Mouse (Mus musculus): ENCODE results near the gene Atg101. TPM values are rescaled to one million over a fixed set of nuclear protein-coding genes. Genes with fewer than 3 reads are reported as not detected.
A peak's percentile ranks its signal among the peaks of the same experiment; 100 is the strongest.
"Not testable (repeated sequence)": the region's sequence is repeated elsewhere in the genome, so short reads cannot be mapped to it uniquely, and the experiment has no call there.

Atg101 gene
- polyA plus RNA-seq, 1 experiment: 58.3 TPM

GRCm38 (mm10) chr15:101309493-101309892 lies 25.4 kb downstream of the Atg101 start:
- DNase-seq (ENCODE audit: extremely low spot score in 1 of 2, low spot score in 1 of 2): no peak

DNA sequence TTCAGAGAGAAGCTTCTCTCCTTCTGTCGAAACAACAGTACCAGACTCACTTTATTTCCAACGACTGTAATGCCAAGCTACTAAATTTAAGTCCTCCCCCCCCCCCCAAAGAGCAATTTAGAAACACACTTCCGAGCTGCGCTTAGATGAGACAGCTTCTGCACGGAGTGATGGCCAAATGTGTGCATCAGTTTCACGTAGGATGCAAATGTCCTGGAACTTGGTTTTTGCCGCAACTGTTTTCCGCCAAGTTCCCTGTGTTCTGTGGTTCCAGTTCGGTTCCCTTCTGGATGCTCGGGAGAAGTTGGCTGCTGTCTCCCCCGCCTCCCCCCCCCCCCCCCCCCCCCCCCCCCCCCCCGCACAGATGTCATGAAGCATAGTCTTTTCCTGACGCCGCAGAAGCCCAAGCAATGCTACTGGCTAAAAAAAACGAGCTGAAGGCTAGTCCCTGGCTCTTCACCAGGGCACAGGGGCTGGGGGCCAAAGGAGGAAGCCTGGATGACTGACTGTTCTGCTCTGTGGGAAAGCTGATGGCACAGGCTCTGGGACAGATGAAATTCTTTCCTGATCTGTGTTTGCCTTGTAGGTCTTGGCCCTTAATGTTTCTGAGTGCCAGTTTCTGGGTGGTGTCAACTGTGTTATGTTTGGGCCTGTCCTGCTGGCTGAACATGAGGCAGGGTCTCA lies 27.2 kb downstream of the Atg101 start:
- DNase-seq (ENCODE audit: extremely low spot score in 1 of 2, low spot score in 1 of 2): peak; percentile 30 to 63

DNA sequence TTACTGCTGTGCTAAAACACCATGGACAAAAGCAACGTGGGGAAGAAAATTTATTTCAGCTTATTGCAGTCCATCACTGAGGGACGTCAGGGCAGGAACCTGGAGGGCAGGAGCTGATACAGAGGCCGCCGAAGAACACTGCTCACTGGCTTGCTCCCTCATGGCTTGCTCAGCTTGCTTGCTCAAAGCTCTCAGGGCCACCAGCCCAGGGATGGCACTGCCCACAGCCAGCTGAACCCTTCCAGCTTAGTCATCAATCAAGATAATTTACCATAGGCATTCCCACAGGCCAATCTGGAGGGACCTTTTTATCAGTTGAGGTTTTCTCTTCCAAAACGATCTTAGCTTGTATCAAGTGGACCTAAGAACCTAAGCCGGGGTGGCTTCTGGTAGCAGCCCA lies 27.9 kb downstream of the Atg101 start:
- DNase-seq (ENCODE audit: extremely low spot score in 1 of 2, low spot score in 1 of 2): no peak

GRCm38 (mm10) chr15:101315378-101315777 lies 31.3 kb downstream of the Atg101 start:
- DNase-seq (ENCODE audit: extremely low spot score in 1 of 2, low spot score in 1 of 2): no peak

DNA sequence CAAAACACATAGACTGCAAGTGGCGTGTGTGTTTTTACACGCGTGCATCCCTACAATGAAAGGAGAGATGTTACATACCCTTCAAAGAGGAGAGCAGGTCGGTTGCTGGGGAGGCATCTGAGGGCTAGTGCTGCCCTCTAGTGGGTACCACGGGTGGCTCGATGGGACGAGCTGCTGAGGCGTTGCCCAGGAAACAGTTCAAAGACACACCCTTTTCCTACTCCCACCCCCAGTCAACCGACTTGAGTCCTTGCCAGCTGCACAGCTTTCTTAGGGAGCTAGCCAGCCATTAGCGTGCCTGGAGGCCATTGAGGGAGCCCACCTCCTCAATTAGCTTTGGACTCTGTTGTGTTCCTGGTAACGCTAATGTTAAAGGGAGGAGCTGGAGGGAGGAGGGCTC lies 31.8 kb downstream of the Atg101 start:
- peak; percentile 93 to 97 for DNase-seq (ENCODE audit: extremely low spot score in 1 of 2, low spot score in 1 of 2)

GRCm38 (mm10) chr15:101316279-101316912 lies 32.3 kb downstream of the Atg101 start:
- DNase-seq (ENCODE audit: extremely low spot score in 1 of 2, low spot score in 1 of 2): no peak

DNA sequence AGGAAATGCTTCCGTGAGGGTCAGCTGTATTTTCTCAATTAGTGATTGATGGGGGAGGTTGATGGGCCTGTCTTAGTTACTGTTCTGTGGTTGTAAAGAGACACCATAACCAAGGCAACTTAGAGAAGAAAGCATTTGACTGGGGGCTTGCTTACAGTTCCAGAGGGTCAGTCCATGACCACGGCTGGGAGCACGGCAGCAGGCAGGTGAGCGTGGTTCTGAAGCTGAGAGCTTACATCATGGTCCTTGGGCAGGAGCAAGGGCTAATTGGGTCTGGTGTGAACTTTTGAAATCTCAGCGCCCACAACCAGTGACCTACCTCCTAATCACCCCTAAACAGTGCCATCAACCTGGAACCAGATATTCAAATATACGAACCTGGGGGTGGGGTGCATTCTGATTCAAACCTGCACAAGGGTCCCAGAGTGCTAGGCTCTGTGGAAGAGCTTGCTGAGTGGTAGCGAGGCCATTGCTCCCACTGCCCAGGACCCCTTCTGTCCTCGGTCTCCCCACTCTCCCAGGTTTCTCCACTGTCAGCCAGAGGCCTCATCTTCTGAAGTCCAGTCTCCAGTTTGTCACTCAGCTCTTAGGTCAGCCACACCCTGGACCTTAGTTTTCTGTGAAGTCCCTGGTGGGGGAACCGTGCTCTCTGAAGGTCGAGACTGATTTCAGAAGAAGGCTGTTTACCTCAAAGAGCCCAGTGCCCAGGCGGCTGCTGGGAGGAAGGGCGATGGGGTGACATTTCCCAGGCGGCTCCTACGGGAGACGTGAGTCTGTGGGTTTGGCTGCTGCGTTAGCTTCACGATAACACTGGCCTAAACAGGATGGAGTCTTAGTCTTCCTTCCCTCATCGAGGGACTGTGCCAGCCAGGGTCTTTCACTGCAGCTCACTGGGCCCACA lies 33.1 kb downstream of the Atg101 start:
- no peak for DNase-seq (ENCODE audit: extremely low spot score in 1 of 2, low spot score in 1 of 2)

DNA sequence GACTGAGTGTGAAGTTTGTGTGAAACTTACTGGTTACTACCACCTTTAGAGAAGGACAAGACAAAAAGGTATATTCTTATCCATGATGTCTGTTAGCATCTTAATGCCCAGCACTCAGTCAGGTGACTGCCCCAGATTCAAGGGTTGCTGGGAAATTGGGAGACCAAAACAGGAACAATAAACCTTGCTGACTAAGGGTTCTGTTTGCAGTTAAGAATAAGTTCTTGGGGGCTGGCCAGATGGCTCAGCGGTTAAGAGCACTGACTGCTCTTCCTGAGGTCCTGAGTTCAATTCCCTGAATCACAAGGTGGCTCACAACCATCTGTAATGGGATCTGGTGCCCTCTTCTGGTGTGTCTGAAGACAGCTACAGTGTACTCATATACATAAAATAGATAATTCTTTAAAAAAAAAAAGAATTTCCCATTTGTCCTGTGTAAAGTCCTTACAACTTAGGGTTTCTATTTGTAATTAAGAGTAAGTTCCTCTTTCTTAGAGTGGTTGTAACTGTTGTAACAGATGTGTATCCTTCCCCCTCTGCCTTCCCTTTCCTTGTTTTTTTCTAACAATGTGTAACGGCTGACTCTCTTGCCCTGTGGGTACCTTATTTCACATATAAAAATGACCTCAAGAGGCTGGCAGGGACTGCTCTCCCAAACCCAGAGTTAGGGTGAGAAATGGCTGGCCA lies 33.9 kb downstream of the Atg101 start:
- no peak for DNase-seq (ENCODE audit: extremely low spot score in 1 of 2, low spot score in 1 of 2)

DNA sequence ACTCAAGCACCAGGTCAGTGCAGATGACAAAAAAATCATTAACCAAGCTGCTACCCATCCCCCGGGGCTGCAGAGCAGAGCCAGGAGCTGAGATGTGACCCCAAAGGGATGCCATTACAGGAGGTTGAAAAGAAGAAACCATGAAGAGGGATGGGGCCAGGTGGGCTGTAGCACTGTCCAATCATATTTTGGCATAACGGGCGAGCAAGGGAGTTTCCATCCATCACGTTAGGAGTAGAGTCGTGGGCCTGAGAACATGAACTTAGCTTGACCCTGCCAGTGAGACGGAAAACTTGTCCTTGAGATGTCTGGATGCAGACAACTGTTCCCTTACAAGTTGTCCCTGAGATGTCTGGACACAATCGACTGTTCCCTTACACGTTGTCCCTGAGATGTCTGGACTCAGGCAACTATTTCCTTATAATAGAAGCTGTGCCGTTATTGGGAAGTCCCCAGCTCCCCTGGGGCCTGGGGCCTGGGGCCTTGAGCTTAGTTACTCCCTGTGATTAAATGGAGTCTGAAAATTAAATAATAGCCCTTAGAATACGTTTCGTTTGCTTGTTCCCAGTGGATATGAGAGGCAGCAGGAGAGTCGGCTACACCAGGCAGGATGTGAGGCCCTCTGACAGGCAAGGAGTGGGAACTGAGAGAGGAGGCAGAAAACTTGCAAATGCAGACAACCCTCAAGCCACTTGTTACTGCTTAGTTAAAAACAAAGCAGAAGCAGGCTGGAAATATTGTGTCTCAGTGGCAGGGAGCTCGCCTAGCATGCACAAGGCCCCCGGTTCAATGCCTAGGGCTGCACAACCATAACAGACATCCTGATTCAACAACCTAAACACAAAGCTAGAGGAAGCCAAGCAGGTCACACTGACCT lies 35.1 kb downstream of the Atg101 start:
- DNase-seq (ENCODE audit: extremely low spot score in 1 of 2, low spot score in 1 of 2): no peak

GRCm38 (mm10) chr15:101320010-101320617 lies 36.0 kb downstream of the Atg101 start:
- DNase-seq (ENCODE audit: extremely low spot score in 1 of 2, low spot score in 1 of 2): no peak

DNA sequence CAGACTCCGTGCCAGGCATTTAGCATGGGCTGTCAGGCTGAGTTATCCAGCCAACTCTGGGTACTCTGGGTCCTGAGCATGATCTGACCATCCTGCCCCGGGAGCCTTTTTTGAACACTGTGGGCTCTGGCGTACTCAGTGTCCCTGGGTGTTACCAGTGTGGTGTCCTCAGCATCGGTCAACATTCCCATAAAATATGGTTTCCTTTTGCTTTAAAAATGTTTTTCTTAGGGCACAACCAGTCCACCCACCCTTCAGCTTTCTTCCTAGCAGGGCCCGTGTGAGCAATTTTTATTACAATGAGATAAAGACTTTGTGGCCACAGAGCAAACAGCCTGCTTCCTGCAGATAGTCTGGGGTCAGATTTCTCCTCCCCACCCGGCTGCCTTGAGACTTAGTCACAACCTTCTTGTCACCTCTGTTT lies 36.6 kb downstream of the Atg101 start:
- DNase-seq (ENCODE audit: extremely low spot score in 1 of 2, low spot score in 1 of 2): no peak

DNA sequence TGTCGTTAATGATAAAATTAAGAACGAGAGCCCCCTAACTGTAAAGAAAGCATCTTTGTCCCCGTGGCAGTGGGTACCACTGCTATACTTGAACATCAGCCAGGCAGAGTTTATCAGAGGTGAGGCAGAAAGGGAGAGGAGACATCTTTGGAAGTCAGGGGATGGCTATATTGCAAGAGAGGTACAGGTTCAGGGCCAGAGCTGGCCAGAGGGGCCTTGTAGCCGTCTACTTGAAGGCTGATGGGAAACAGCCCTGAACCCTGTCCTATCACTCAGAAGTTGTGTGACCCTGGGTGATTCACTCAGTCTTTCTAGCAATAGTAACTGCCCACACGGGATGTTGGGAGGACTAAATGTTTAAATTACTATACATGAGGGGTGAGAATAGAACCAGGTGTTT lies 37.1 kb downstream of the Atg101 start:
- no peak for DNase-seq (ENCODE audit: extremely low spot score in 1 of 2, low spot score in 1 of 2)

- no peak for DNase-seq (ENCODE audit: extremely low spot score in 1 of 2, low spot score in 1 of 2)
Measured at GRCm38 (mm10) chr15:101322106-101322505, 38.0 kb downstream of the Atg101 start.

DNA sequence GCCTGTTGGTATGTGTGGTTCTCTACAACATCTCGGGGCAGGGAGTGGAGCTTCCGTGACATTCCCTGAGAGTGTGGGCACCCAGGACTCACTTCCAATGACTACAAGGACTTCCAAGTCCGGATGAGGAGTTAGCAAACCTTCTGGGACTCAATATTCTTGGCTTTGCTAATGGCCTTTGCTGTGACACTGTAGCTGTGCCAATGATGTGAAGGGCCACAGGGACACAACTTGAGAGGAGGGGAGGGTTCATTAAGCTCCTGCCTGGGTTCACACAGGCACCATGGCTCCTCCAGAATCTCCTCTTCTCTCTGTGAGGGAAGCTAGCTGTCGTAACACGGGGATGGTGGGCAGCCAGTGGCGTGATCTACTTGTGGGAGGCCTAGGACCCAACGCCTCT lies 38.6 kb downstream of the Atg101 start:
- no peak for DNase-seq (ENCODE audit: extremely low spot score in 1 of 2, low spot score in 1 of 2)

GRCm38 (mm10) chr15:101323511-101323910 lies 39.4 kb downstream of the Atg101 start:
- no peak for DNase-seq (ENCODE audit: extremely low spot score in 1 of 2, low spot score in 1 of 2)

DNA sequence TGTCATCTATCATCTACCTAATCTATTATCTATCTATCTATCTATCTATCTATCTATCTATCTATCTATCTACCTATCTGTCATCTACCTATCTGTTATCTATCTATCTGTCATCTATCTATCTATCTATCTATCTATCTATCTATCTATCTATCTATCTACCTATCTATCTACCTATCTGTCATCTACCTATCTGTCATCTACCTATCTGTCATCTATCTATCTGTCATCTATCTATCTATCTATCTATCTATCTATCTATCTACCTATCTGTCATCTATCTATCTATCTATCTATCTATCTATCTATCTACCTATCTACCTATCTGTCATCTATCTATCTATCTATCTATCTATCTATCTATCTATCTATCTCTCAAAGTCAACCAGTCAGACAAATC lies 40.3 kb downstream of the Atg101 start:
- DNase-seq (ENCODE audit: extremely low spot score in 1 of 2, low spot score in 1 of 2): not testable (repeated sequence)

DNA sequence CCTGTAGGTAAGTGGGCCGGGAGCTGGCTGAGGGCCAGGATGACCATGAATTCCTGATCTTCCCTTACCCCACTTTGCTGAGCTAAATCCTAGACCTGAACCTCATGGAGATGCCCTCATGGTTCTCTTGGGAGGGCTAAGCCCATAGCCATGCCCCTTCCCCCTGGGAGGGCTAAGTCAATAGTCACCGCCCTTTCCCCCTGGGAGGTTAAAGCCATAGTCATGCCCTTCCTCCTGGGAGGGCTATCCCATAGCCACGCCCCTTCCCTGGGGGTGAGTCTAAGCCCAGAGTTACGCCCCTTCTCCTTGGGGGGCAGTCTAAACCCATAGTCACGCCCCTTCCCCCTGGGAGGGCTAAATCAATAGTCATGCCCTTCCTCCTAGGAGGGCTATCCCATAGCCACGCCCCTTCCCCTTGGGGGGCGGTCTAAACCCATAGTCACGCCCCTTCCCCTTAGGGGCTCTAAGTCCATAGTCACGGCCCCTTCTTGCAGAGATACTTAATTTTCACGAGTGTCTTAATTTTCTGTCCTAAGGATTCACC lies 42.0 kb downstream of the Atg101 start:
- DNase-seq (ENCODE audit: extremely low spot score in 1 of 2, low spot score in 1 of 2): no peak

DNA sequence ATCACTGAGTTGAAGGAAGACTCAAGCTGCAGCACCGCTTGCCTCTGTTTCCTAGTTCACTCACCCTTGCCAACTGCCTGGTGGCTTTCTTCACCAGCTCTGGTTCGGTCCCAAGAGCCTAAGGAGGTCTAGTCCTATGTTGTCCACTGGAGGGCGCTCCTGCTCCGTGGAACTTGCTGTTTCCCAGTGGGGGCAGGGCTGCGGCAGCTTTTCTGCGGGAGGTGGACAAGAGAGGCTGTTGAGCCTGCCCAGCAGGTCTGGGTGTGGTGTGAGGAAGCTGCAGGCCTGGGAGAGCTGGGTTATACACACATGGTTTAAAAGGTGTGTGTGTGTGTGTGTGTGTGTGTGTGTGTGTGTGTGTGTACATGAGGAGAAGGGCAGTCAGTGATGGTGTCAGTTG lies 43.2 kb downstream of the Atg101 start:
- peak; percentile 56 to 95 for DNase-seq (ENCODE audit: extremely low spot score in 1 of 2, low spot score in 1 of 2)

DNA sequence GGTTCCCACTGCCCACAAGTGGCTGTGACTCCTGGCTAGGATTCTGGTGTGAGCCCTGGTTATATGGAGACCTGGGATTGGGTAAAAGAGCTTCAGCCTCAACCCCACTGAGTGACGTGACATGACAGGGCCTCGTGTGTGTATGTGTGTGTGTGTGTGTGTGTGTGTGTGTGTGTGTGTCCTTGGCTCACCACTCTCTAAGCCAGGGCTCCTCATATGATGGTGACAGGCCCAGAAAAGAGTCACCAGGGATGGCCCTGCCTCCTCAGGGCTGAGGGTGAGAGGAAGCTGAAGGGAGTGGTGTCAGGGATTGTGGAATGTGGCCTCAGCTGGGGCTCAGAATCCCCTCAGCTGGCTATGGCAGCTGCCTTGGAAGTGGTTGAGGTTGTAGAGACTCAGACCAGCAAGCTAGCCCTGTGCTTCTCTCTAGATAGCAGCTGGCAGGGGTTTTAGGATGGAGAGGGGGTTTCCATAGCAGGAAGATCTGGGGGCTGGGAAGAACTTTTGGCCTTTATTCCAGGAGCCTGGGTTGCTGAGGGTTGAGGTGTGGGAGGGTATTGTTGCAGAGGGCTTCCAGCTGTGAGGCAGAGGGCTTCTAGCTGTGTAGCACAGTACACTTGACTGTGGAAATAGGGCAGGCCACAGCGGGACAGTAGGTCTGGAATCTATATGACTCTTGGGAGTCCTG lies 44.9 kb downstream of the Atg101 start:
- no peak for DNase-seq (ENCODE audit: extremely low spot score in 1 of 2, low spot score in 1 of 2)
